Mouse (Mus musculus): ENCODE data around the gene Afmid. TPM values are rescaled to one million over a fixed set of nuclear protein-coding genes. Genes with fewer than 3 reads are reported as not detected.

Gene Afmid
- polyA plus RNA-seq, 1 experiment from 2014 or later, result 4.6 TPM

DNA sequence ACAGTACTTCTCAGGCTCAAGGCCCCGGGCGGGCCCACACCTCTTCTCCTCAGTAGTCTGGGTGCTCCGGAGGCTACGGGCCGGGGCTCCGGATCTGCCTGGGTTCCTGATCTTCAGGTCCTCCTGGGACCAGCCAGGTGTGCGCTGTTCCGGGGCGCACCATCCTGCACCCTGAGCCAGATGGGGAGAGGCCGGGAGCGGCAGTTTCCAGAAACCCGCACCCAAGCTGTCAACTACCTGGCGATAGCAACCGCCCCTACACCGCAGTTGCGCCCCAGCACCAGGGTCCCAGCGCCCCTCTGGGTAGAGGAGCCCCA, 45.6 kb upstream of the Afmid start:
- H3K36me3 ChIP-seq (ENCODE audit: insufficient read depth), result 0 out of 2 replicates have a peak, but pooled peaks cover 6% of the 10 kb centered on the region
- no peaks in the 10 kb centered on the region for H3K9me3 ChIP-seq (ENCODE audit: low read depth, low read length)
- peak overlapping the region; percentile 50 for H3K4me3 ChIP-seq (ENCODE audit: low read depth, low read length)
- ATAC-seq (ENCODE audit: insufficient read depth) (no peak; the same call in 1 of the 2 replicates), DNase-seq (no peak)
- peak overlapping the region; percentile 57 for H3K9ac ChIP-seq
- TF ChIP-seq CTCF (IDR thresholded peaks at IDR 0.05; ENCODE audit: low read depth), result no peak
- peaks cover 28% of the 10 kb centered on the region for H3K4me1 ChIP-seq (ENCODE audit: insufficient read depth)
- peak overlapping the region; percentile 98 for H3K4me2 ChIP-seq
- WGBS, result 2% methylated on average over 17 of the region's 17 CpGs
- no peaks in the 10 kb centered on the region for H3K27me3 ChIP-seq (ENCODE audit: insufficient read depth, low read length)
- peak overlapping the region; percentile 89 for H3K27ac ChIP-seq (ENCODE audit: low read depth)

DNA sequence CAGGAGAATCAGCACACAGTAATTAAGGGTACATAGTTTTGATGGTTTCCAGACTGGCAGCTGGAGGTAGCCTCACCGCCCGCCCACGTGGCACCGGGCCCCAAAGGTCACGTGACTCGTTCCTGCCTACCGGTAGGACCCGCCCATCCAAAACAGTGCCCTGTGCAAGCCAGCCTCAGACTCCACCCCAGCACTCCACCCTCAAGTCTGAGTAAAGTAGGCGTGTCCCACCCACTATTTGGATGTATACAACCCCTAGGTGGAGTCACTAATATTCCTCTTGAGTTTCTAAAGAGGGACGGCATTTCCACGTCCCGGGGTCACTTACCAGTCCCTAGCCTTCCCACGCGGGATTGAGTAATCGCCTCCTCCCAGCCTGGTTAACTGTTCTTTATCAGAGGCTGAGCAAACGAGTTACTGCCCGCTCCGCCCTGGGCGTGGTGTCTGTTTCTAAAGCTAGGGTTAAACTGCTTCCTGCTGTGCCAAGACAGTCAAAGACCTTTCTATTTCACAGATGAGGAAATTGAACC, 45.1 kb upstream of the Afmid start:
- H3K4me2 ChIP-seq, result peak overlapping the region; percentile 98
- WGBS, result 2% methylated on average over 19 of the region's 19 CpGs
- peak overlapping the region; percentile 89 for H3K27ac ChIP-seq (ENCODE audit: low read depth)
- peak; percentile 73 for ATAC-seq (ENCODE audit: insufficient read depth)
- no peaks in the 10 kb centered on the region for H3K27me3 ChIP-seq (ENCODE audit: insufficient read depth, low read length)
- H3K36me3 ChIP-seq (ENCODE audit: insufficient read depth), result 0 out of 2 replicates have a peak, but pooled peaks cover 6% of the 10 kb centered on the region
- peaks cover 28% of the 10 kb centered on the region for H3K4me1 ChIP-seq (ENCODE audit: insufficient read depth)
- peak; percentile 89 for DNase-seq
- no peak; the same call in 1 of the 2 replicates for TF ChIP-seq CTCF (IDR thresholded peaks at IDR 0.05; ENCODE audit: low read depth)
- no peaks in the 10 kb centered on the region for H3K9me3 ChIP-seq (ENCODE audit: low read depth, low read length)
- peak overlapping the region; percentile 50 for H3K4me3 ChIP-seq (ENCODE audit: low read depth, low read length)
- peak overlapping the region; percentile 57 for H3K9ac ChIP-seq

DNA sequence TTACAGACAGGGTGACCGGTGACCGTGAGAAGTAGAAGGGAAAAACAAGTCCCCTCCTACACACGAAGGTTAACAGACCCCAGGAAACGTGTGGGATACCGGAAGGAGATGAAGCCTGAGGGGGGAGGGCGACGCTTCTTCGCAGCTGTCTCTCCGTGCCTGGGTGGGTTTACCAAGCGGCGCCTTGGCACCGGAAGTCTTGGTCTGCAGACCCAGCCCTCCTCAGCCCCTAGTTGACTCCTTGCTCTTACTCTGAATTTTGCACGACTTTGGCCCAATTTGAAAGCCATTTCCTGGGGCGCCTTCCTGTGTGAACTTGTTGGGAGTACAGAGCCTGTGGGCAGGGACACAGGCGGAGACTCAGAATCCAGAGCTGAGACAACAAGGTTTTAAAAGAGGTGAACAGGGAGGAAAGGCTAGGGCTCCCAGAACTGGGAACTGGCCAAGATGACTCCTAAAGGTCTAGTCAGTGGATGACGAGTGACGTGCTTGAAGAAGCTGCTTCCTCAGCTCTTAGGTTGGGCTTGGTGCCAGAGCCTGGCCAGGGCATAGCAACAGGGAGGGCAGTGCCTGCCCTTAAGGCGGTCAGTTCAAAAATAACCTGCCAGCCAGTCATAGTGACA, 44.4 kb upstream of the Afmid start:
- ATAC-seq (ENCODE audit: insufficient read depth) (no peak), DNase-seq (peak; percentile 67)
- H3K4me1 ChIP-seq (ENCODE audit: insufficient read depth), result peaks cover 28% of the 10 kb centered on the region
- peak overlapping the region; percentile 89 for H3K27ac ChIP-seq (ENCODE audit: low read depth)
- H3K4me3 ChIP-seq (ENCODE audit: low read depth, low read length), result peak overlapping the region; percentile 50
- H3K4me2 ChIP-seq, result peak overlapping the region; percentile 98
- H3K9me3 ChIP-seq (ENCODE audit: low read depth, low read length), result no peaks in the 10 kb centered on the region
- TF ChIP-seq CTCF (IDR thresholded peaks at IDR 0.05; ENCODE audit: low read depth), result no peak
- 15% methylated on average over 18 of the region's 18 CpGs for WGBS
- 0 out of 2 replicates have a peak, but pooled peaks cover 6% of the 10 kb centered on the region for H3K36me3 ChIP-seq (ENCODE audit: insufficient read depth)
- H3K9ac ChIP-seq, result peak overlapping the region; percentile 57
- no peaks in the 10 kb centered on the region for H3K27me3 ChIP-seq (ENCODE audit: insufficient read depth, low read length)

DNA sequence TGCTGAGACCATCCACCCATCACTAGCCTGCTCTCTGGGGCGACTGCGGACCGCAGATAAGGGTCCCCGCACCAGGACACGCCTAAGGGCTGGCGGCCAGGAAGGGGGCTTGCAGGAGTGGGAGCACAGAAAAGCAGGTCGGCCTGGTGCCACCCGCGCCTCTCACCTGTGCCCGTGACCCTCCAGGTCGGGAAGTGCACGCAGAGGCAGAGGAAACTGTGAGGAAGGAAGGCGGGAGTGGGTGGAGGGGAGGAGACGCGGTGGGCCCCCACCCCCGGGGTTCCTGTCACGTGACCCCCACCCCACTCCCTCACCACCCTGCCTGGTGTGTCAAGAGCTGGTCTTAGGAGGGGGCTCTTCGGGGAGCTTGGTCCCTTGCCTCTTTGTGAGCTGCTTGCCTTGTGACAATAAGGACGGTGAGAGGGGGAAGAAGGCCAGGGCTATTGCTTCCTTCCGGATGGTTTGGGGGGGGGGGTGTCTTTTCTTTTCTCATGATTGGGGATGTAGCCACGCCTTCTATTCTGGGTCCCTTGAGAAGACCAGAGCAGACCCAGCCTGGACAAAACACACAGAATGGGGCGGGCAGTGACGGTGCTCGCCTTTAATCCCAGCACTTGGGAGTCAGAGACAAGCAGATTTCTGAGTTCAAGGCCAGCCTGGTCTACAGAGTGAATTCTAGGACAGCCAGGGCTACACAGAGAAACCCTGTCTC, 43.6 kb upstream of the Afmid start, which contains the start of the genes Tmc8 and Tmc6:
TSS of gene Tmc8 (plus strand) at position 84 of the 712 bp plus-strand sequence.
TSS of gene Tmc6 (minus strand) at position 206 of the 712 bp plus-strand sequence.
- Histone ChIP-seq H3K4me2 (peak within 1 kb of the TSS; percentile 98), H3K27ac (ENCODE audit: low read depth) (peak within 1 kb of the TSS; percentile 89), H3K4me1 (ENCODE audit: insufficient read depth) (peaks cover 28% of the 10 kb centered on the region), H3K9me3 (ENCODE audit: low read depth, low read length) (no peaks in the 10 kb centered on the region), H3K9ac (peak within 1 kb of the TSS; percentile 57), H3K4me3 (ENCODE audit: low read depth, low read length) (peak within 1 kb of the TSS; percentile 50), H3K27me3 (ENCODE audit: insufficient read depth, low read length) (no peaks in the 10 kb centered on the region), H3K36me3 (ENCODE audit: insufficient read depth) (0 out of 2 replicates have a peak, but pooled peaks cover 6% of the 10 kb centered on the region)
- DNase-seq (peak; percentile 39), ATAC-seq (ENCODE audit: insufficient read depth) (no peak)
- no peak for TF ChIP-seq CTCF (IDR thresholded peaks at IDR 0.05; ENCODE audit: low read depth)
- WGBS, result 45% methylated on average over 24 of the region's 24 CpGs

DNA sequence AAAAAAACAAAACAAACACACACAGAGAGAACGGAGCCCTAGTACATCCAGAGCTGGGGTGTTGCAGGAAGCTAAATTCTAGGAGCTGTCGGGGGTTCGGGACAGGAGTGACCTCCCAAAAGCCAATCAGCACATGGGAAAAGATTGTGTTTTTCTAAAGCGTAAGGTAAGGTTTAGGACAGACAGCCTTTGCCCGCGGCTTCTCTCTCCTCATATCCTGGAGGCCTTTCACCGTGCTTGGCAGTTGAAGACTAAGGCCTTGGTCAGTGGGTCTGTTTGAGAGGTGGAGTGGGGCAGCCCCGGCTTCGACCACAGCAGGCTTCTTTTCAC, 43.1 kb upstream of the Afmid start:
- H3K9ac ChIP-seq, result peak overlapping the region; percentile 54
- WGBS, result 45% methylated on average over 9 of the region's 9 CpGs
- no peak for DNase-seq
- TF ChIP-seq CTCF (IDR thresholded peaks at IDR 0.05; ENCODE audit: low read depth), result no peak
- H3K9me3 ChIP-seq (ENCODE audit: low read depth, low read length), result no peaks in the 10 kb centered on the region
- no peaks in the 10 kb centered on the region for H3K27me3 ChIP-seq (ENCODE audit: insufficient read depth, low read length)
- ATAC-seq (ENCODE audit: insufficient read depth), result no peak
- H3K27ac ChIP-seq (ENCODE audit: low read depth), result peak overlapping the region; percentile 89
- H3K4me2 ChIP-seq, result peak overlapping the region; percentile 98
- H3K4me1 ChIP-seq (ENCODE audit: insufficient read depth), result peaks cover 28% of the 10 kb centered on the region
- H3K4me3 ChIP-seq (ENCODE audit: low read depth, low read length), result peak overlapping the region; percentile 50
- 0 out of 2 replicates have a peak, but pooled peaks cover 6% of the 10 kb centered on the region for H3K36me3 ChIP-seq (ENCODE audit: insufficient read depth)

DNA sequence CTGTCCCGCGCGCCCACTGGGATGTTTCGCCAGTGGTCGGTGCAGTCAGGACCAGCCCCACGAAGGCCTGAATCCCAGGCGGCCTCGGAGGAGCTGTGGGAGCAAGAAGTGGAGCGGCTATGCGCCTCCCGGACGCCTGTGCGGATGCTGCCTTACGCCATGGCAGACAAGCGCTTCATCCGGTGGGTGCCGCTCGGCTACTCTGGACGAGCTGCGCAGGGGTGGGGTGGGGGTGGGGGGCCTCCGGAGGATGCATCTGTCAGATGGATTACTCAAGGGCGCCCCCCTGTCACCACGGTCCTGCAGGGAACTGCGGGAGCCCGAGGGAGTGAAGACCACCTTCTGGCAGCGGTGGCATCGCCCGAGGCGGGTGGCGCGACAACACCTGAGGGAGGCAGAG, 42.6 kb upstream of the Afmid start:
- H3K27me3 ChIP-seq (ENCODE audit: insufficient read depth, low read length), result no peaks in the 10 kb centered on the region
- H3K9me3 ChIP-seq (ENCODE audit: low read depth, low read length), result no peaks in the 10 kb centered on the region
- H3K4me1 ChIP-seq (ENCODE audit: insufficient read depth), result peaks cover 28% of the 10 kb centered on the region
- peak overlapping the region; percentile 89 for H3K27ac ChIP-seq (ENCODE audit: low read depth)
- 5% methylated on average over 31 of the region's 31 CpGs for WGBS
- DNase-seq (peak; percentile 80), ATAC-seq (ENCODE audit: insufficient read depth) (0 out of 2 replicates have a peak, but pooled peaks have one; percentile 7)
- TF ChIP-seq CTCF (IDR thresholded peaks at IDR 0.05; ENCODE audit: low read depth), result peak; percentile 68
- H3K36me3 ChIP-seq (ENCODE audit: insufficient read depth), result 0 out of 2 replicates have a peak, but pooled peaks cover 2% of the 10 kb centered on the region
- peak overlapping the region; percentile 98 for H3K4me2 ChIP-seq
- peak overlapping the region; percentile 54 for H3K9ac ChIP-seq
- H3K4me3 ChIP-seq (ENCODE audit: low read depth, low read length), result peak overlapping the region; percentile 50
